Mouse (Mus musculus): Measurements from ENCODE around the gene Tmem151b. TPM values are rescaled to one million over a fixed set of nuclear protein-coding genes. Genes with fewer than 3 reads are reported as not detected.

Tmem151b gene
- 126 TPM in 1 of 2 replicates, not detected in the other for polyA plus RNA-seq (2012; ENCODE audit: insufficient read depth, insufficient read length, low replicate concordance, missing spikeins)

- under 1% methylated on average over 12 of the region's 29 CpGs for WGBS
- H3K27ac ChIP-seq (ENCODE audit: insufficient read depth, low read depth, low read length), result peak within 1 kb of the TSS; percentile 32
- TF ChIP-seq POLR2A (IDR thresholded peaks at IDR 0.05; ENCODE audit: insufficient read depth, low read depth, low read length) (no peak), CTCF (IDR thresholded peaks at IDR 0.05; ENCODE audit: insufficient read depth, low read depth, low read length) (no peak)
- H3K4me3 ChIP-seq (ENCODE audit: insufficient read depth, low read depth, low read length), result peak within 1 kb of the TSS; percentile 76
- peaks cover 33% of the 10 kb centered on the region for H3K4me1 ChIP-seq (ENCODE audit: control insufficient read depth, insufficient read depth, low read length)
These were observed at the start of gene Tmem151b for GRCm38 (mm10) chr17:45549617-45550181. TSS of gene Tmem151b (minus strand) at chr17:45549677.

DNA sequence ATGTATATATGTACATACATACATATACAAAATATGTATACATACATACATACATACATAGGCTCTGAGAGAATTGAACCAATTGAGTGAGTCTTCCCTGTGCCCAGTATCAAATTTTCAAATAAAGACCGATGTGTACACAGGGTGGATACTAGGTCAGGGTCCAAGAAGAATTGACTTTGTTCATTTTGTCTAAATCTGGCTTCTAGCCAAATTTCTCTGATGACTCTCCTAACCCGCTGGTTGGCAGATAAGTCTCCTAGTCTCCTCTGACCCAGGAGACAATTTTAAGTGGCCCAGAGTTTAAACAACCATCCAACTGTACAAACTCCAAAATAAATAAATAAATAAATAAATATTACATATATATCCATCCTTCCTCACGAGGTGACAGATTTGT, 49.4 kb upstream of the Tmem151b start:
- H3K4me3 ChIP-seq (ENCODE audit: insufficient read depth, low read depth, low read length), result no peak overlapping the region
- WGBS, result 55% methylated on average over 3 of the region's 3 CpGs
- no peak overlapping the region for H3K27ac ChIP-seq (ENCODE audit: insufficient read depth, low read depth, low read length)
- H3K4me1 ChIP-seq (ENCODE audit: control insufficient read depth, insufficient read depth, low read length), result peaks cover 33% of the 10 kb centered on the region
- TF ChIP-seq CTCF (IDR thresholded peaks at IDR 0.05; ENCODE audit: insufficient read depth, low read depth, low read length) (no peak), POLR2A (IDR thresholded peaks at IDR 0.05; ENCODE audit: insufficient read depth, low read depth, low read length) (no peak)

DNA sequence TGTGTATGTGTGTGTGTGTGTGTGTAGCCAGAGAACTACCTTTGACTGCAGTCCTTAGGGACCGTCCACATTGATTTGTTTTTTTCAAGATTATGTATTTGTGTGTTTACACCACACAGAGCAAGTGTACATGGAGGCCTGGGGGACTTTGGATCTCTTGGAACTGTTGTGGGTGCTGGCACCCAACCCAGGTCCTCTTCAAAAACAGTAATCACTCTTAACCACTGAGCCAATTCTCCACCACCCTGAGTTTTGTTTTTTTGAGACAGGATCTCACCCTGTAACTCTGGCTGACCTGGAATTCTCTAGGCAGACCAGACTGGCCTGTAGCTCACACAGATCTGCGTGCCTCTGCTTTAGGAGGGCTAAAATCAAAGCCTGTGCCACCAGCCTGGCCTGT, 48.9 kb upstream of the Tmem151b start:
- peaks cover 35% of the 10 kb centered on the region for H3K4me1 ChIP-seq (ENCODE audit: control insufficient read depth, insufficient read depth, low read length)
- no peak overlapping the region for H3K27ac ChIP-seq (ENCODE audit: insufficient read depth, low read depth, low read length)
- H3K4me3 ChIP-seq (ENCODE audit: insufficient read depth, low read depth, low read length), result no peak overlapping the region
- TF ChIP-seq POLR2A (IDR thresholded peaks at IDR 0.05; ENCODE audit: insufficient read depth, low read depth, low read length) (no peak), CTCF (IDR thresholded peaks at IDR 0.05; ENCODE audit: insufficient read depth, low read depth, low read length) (no peak)
- WGBS, result 95% methylated on average over 2 of the region's 2 CpGs

- H3K4me3 ChIP-seq (ENCODE audit: insufficient read depth, low read depth, low read length), result no peak overlapping the region
- WGBS, result 53% methylated on average over 3 of the region's 3 CpGs
- no peak for TF ChIP-seq CTCF (IDR thresholded peaks at IDR 0.05; ENCODE audit: insufficient read depth, low read depth, low read length)
- no peak for TF ChIP-seq POLR2A (IDR thresholded peaks at IDR 0.05; ENCODE audit: insufficient read depth, low read depth, low read length)
- no peak overlapping the region for H3K27ac ChIP-seq (ENCODE audit: insufficient read depth, low read depth, low read length)
- H3K4me1 ChIP-seq (ENCODE audit: control insufficient read depth, insufficient read depth, low read length), result peaks cover 39% of the 10 kb centered on the region
These were observed 48.3 kb upstream of the Tmem151b start for GRCm38 (mm10) chr17:45597787-45598186.

- TF ChIP-seq CTCF (IDR thresholded peaks at IDR 0.05; ENCODE audit: insufficient read depth, low read depth, low read length) (peak; percentile 5; the same call in 1 of the 2 replicates), POLR2A (IDR thresholded peaks at IDR 0.05; ENCODE audit: insufficient read depth, low read depth, low read length) (no peak)
- Histone ChIP-seq H3K4me1 (ENCODE audit: control insufficient read depth, insufficient read depth, low read length) (peaks cover 48% of the 10 kb centered on the region), H3K27ac (ENCODE audit: insufficient read depth, low read depth, low read length) (no peak overlapping the region), H3K4me3 (ENCODE audit: insufficient read depth, low read depth, low read length) (no peak overlapping the region)
- 31% methylated on average over 11 of the region's 11 CpGs for WGBS
These were observed 47.3 kb upstream of the Tmem151b start for GRCm38 (mm10) chr17:45596631-45597396.

DNA sequence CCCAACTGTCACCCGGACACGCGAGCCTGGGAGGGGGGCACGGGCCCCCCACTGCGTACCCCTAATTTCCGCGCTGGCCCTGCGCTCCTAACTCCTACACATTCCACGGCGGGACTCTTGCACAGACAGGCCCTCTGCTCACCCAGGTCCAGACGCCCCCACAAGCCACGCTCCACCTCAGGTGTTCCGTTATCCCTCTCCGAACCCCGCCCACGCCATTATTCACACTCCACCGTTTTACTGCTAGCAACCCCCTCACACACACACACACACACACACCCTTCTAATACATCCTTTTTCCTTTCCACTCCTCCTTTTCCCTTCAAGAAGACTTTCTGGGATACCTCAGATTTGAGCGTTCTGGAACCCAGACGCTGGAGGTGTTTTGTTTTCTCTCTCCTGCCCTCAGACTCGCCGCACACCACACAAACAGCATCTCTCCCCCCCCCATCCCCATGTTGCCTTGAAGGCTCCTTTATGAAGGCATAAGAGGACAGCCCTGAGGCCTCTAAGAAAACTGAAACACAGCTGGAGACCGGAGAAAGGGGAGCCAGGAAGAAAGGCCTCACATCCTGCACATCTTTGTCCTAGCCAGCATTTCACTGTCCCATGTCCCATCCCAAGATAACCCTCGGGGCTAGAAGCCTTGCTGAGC, 46.4 kb upstream of the Tmem151b start:
- Histone ChIP-seq H3K4me3 (ENCODE audit: insufficient read depth, low read depth, low read length) (peak overlapping the region; percentile 55), H3K4me1 (ENCODE audit: control insufficient read depth, insufficient read depth, low read length) (peaks cover 57% of the 10 kb centered on the region), H3K27ac (ENCODE audit: insufficient read depth, low read depth, low read length) (no peak overlapping the region)
- WGBS, result 13% methylated on average over 23 of the region's 23 CpGs
- TF ChIP-seq POLR2A (IDR thresholded peaks at IDR 0.05; ENCODE audit: insufficient read depth, low read depth, low read length), result no peak
- no peak for TF ChIP-seq CTCF (IDR thresholded peaks at IDR 0.05; ENCODE audit: insufficient read depth, low read depth, low read length)

GRCm38 (mm10) chr17:45594881-45595735, 45.6 kb upstream of the Tmem151b start:
- Histone ChIP-seq H3K27ac (ENCODE audit: insufficient read depth, low read depth, low read length) (no peak overlapping the region; the same call in 1 of the 2 replicates), H3K4me3 (ENCODE audit: insufficient read depth, low read depth, low read length) (peak overlapping the region; percentile 55), H3K4me1 (ENCODE audit: control insufficient read depth, insufficient read depth, low read length) (peaks cover 57% of the 10 kb centered on the region)
- peak; percentile 29; the same call in 1 of the 2 replicates for TF ChIP-seq POLR2A (IDR thresholded peaks at IDR 0.05; ENCODE audit: insufficient read depth, low read depth, low read length)
- no peak for TF ChIP-seq CTCF (IDR thresholded peaks at IDR 0.05; ENCODE audit: insufficient read depth, low read depth, low read length)
- 5% methylated on average over 58 of the region's 58 CpGs for WGBS

DNA sequence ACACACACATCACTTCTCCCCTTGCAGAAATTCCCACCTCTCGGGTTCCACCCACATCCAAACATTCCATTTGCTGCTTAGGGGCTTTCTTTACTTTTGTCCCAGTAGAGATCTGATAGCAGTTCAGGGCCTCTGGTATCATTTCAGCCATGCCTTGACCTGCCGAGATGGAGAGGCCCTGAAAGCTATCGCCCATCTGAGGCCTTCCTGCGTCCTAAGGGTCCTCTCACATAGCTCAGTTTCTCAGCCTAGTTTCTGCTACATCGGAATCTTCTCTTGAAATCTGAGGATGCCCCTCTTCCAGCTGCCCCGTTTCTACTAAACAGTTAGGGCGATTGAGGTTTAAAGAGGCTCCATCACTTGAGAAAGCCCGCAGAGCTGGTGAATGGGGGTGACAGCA, 44.7 kb upstream of the Tmem151b start:
- Histone ChIP-seq H3K27ac (ENCODE audit: insufficient read depth, low read depth, low read length) (no peak overlapping the region), H3K4me1 (ENCODE audit: control insufficient read depth, insufficient read depth, low read length) (peaks cover 53% of the 10 kb centered on the region), H3K4me3 (ENCODE audit: insufficient read depth, low read depth, low read length) (no peak overlapping the region)
- TF ChIP-seq CTCF (IDR thresholded peaks at IDR 0.05; ENCODE audit: insufficient read depth, low read depth, low read length), result no peak
- no peak for TF ChIP-seq POLR2A (IDR thresholded peaks at IDR 0.05; ENCODE audit: insufficient read depth, low read depth, low read length)
- WGBS, result 79% methylated on average over 8 of the region's 8 CpGs
